Mouse (Mus musculus) kidney, postnatal 0 days (tissue): Measurements from ENCODE around the gene Ttn. TPM values are rescaled to one million over a fixed set of nuclear protein-coding genes. Genes with fewer than 3 reads are reported as not detected.

ENCODE experiments used
- ATAC-seq: fragments of 200-750 bp; cut with Nextera tagmentation; replicated peaks from 2 replicates; pipeline ENCODE4 v1.8.0; 2017; ENCODE audit warnings: low read depth, moderate number of reproducible peaks, moderate TSS enrichment, moderate library complexity; ENCODE audit not compliant: low FRiP score
- DNase-seq: peaks from one replicate; pipeline ENCODE4 v3.0.0-alpha.2; 2016; ENCODE audit warnings: low spot score
- H3K27ac ChIP-seq: fragments of 300-500 bp; sonication (generic); 2 replicates; pipeline ENCODE4 v1.5.1; 2014; ENCODE audit warnings: mild to moderate bottlenecking
- H3K27me3 ChIP-seq: fragments of 300-500 bp; sonication (generic); 2 replicates; pipeline ENCODE4 v1.6.1; 2014; ENCODE audit warnings: low read length, mixed read lengths; ENCODE audit not compliant: insufficient read depth
- H3K36me3 ChIP-seq: fragments of 300-500 bp; sonication (generic); 2 replicates; pipeline ENCODE4 v1.6.1; 2014; ENCODE audit warnings: low read length, mixed read lengths; ENCODE audit not compliant: insufficient read depth
- H3K4me1 ChIP-seq: fragments of 300-500 bp; sonication (generic); replicated peaks from 2 replicates; pipeline ENCODE4 v1.6.1; 2014; ENCODE audit warnings: antibody characterized with exemption, low read length, mixed read lengths; ENCODE audit not compliant: insufficient read depth
- H3K4me2 ChIP-seq: fragments of 300-500 bp; sonication (generic); 2 replicates; pipeline ENCODE4 v1.6.1; 2014; ENCODE audit warnings: mild to moderate bottlenecking, low read length, moderate library complexity, mixed read lengths
- H3K4me3 ChIP-seq: fragments of 300-500 bp; sonication (generic); replicated peaks from 2 replicates; pipeline ENCODE4 v1.5.1; 2014; ENCODE audit warnings: low read depth, low read length
- H3K9ac ChIP-seq: fragments of 300-500 bp; sonication (generic); 2 replicates; pipeline ENCODE4 v1.6.1; 2014; ENCODE audit warnings: low read depth, low read length
- H3K9me3 ChIP-seq: fragments of 300-500 bp; sonication (generic); replicated peaks from 2 replicates; pipeline ENCODE4 v1.6.1; 2016; ENCODE audit warnings: low read length, inconsistent platforms, mixed read lengths
- CTCF ChIP-seq: IDR thresholded peaks from 2 replicates; pipeline ENCODE4 v1.5.1; 2016; ENCODE audit warnings: antibody characterized with exemption, low read depth, mild to moderate bottlenecking, moderate library complexity
- WGBS: fragments of 180-500 bp; shearing (Covaris S2); extraction: QIAGEN DNeasy Blood & Tissue Kit; methylation state at CpG from one replicate; pipeline ENCODE4 v1.1.7; 2014; 5-methylcytosine and 5-hydroxymethylcytosine counted together
- polyA plus RNA-seq: library from polyadenylated mRNA; unstranded; fragments of >200 nt; fragmentation: Nextera tagmentation; extraction: Ambion mirVana; gene quantifications from 2 replicates; pipeline ENCODE4 v1.2.1, GENCODE M21; 2015

The Ttn gene
- polyA plus RNA-seq, 1 experiment from 2014 or later, result 0.14 TPM

DNA sequence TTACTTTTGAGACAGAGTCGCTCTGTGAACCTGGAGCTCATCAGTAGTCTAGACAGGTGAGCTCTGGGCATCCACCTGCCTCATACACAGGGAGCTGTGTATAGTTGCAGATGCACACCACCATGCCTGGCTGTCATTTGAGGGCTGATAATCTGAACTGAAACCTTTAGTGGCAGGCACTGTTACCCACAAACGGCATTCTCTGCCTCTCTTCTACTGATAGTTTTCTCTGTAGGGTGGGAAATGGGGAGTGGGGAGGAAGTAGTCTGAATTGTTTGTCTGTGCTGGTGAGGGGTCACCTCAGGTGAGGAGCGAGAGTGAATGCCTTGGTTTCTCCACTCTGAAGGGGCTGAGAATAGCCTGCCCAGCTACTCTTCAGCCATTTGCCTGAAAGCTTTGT, 294.7 kb downstream of the Ttn start:
- Histone ChIP-seq H3K9me3 (no peaks in the 10 kb centered on the region), H3K4me3 (no peak overlapping the region), H3K9ac (no peak overlapping the region), H3K4me1 (no peaks in the 10 kb centered on the region), H3K27me3 (no peaks in the 10 kb centered on the region), H3K4me2 (no peak overlapping the region), H3K36me3 (peaks cover 47% of the 10 kb centered on the region), H3K27ac (no peak overlapping the region)
- DNase-seq (no peak), ATAC-seq (no peak)
- no peak for TF ChIP-seq CTCF
- 68% methylated on average over 3 of the region's 3 CpGs for WGBS

DNA sequence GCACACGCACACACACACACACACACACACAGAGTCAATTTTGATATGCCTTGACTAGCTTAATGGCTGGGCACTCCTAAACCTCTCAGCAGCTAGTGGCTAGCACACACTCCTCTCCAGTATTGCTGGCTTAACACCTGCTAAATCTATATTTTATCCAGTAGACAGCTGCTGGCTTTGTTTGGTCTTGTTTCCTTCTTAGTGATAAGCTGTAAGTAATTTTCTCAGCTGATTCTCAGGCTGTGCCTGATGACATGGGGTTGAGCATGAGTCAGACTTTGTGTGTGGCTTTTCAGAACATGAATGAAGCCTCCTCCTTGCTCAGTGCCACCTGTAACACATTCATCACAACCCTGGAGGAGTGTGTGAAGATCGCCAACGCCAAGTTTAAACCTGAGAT, 295.4 kb downstream of the Ttn start:
- Histone ChIP-seq H3K27me3 (no peaks in the 10 kb centered on the region), H3K36me3 (peaks cover 52% of the 10 kb centered on the region), H3K4me1 (no peaks in the 10 kb centered on the region), H3K9ac (no peak overlapping the region), H3K4me2 (no peak overlapping the region), H3K4me3 (no peak overlapping the region), H3K9me3 (no peaks in the 10 kb centered on the region), H3K27ac (no peak overlapping the region)
- ATAC-seq, result no peak
- DNase-seq, result no peak
- 77% methylated on average over 3 of the region's 3 CpGs for WGBS
- no peak for TF ChIP-seq CTCF

DNA sequence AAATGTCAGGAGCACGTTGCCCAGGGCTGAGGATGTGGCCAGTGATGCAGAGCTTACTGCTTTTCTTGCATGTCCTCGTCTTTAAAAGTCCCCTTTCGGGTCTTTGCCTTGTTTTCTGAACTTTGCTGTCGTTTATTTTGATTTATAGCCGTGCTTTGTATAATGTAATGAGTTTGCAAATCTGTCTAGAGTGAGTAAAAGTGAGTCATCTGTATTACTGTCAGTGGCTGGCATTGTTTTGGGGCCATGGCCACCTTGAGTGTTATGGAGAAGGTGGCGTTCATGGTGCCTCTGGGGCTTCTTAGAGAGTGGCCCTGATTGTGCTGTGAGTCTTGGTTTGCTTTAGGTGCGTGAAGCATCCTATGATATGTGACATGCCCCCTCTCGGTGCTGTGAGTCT, 300.0 kb downstream of the Ttn start:
- Histone ChIP-seq H3K27ac (no peak overlapping the region), H3K4me3 (no peak overlapping the region), H3K27me3 (no peaks in the 10 kb centered on the region), H3K4me2 (no peak overlapping the region), H3K4me1 (no peaks in the 10 kb centered on the region), H3K36me3 (peaks cover 48% of the 10 kb centered on the region), H3K9ac (no peak overlapping the region), H3K9me3 (no peaks in the 10 kb centered on the region)
- 84% methylated on average over 8 of the region's 8 CpGs for WGBS
- ATAC-seq, result no peak
- no peak for DNase-seq
- no peak for TF ChIP-seq CTCF

DNA sequence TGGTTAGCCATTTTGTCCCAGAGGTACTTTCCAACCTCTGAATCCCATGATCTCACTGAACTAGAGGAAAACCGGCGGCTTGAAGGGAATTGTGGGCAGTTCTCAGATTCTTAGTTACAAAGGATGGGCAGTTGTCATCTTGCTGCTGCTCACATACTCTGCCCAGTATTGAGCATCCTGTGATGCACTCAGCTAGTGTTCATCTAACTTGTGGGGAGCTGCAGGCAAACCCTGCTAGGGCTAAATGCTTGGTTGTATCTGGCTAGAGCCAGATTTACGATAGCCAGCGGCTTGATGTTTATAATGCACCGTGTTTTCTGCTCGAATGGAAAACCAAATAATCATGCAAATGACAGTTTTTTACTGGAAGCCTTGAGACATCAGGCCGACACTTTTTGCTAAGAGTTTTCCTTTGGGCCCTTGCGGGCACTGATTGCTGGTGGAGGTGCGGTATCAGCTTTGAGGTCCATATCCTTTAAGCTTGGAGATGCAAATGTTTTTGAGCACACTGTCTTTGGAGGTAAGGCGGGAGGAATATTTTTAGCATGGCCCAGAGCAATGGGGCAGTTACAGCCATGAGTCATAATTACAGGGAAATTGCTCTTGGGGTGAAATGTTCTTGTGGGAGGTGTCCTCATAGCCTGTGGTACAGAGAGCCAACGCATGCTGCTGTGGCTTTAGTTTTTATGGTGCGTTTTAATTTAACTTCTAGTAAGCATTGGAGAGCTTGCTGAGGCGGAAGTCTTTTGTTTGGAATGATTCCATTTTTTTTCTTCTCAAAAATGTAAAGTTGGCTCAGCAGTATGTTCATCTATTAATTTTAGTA, 305.7 kb downstream of the Ttn start:
- 0 out of 2 replicates have a peak overlapping the region, but pooled peaks have one; percentile 27 for H3K27ac ChIP-seq
- H3K9me3 ChIP-seq, result no peaks in the 10 kb centered on the region
- H3K4me1 ChIP-seq, result peaks cover 10% of the 10 kb centered on the region; the same call in 1 of the 2 replicates
- no peak for TF ChIP-seq CTCF
- H3K27me3 ChIP-seq, result no peaks in the 10 kb centered on the region
- ATAC-seq (no peak), DNase-seq (peak; percentile 40)
- 0 out of 2 replicates have a peak overlapping the region, but pooled peaks have one; percentile 88 for H3K9ac ChIP-seq
- 0 out of 2 replicates have a peak, but pooled peaks cover 3% of the 10 kb centered on the region for H3K36me3 ChIP-seq
- WGBS, result 31% methylated on average over 13 of the region's 13 CpGs
- H3K4me3 ChIP-seq, result peak overlapping the region; percentile 83
- peak overlapping the region; percentile 60 for H3K4me2 ChIP-seq

DNA sequence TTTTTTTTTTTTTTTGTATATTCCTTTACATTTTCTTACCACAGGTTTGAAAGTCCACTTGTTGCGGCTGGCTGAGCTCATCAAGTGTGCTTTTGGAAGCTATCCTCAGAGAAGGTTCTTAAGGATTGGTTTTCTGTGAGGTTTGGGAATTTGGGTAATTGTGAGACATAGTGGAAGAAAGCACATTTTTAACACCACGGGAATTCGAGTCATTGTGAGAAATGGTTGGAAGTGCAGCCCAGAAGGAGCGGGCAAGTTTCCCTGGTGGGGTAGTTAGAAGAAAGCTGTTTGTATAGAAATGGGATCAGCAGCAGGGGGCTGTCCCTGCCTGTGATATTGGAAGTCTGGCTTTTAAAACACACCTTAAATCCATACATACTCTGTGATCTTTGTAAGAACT, 306.4 kb downstream of the Ttn start:
- DNase-seq (no peak), ATAC-seq (no peak)
- Histone ChIP-seq H3K9ac (peak overlapping the region; percentile 88), H3K36me3 (0 out of 2 replicates have a peak, but pooled peaks cover 3% of the 10 kb centered on the region), H3K4me1 (peaks cover 11% of the 10 kb centered on the region; the same call in 1 of the 2 replicates), H3K9me3 (no peaks in the 10 kb centered on the region), H3K4me3 (peak overlapping the region; percentile 83), H3K27ac (no peak overlapping the region), H3K4me2 (peak overlapping the region; percentile 60), H3K27me3 (no peaks in the 10 kb centered on the region)
- TF ChIP-seq CTCF, result no peak
- WGBS, result 4% methylated on average over 4 of the region's 4 CpGs

DNA sequence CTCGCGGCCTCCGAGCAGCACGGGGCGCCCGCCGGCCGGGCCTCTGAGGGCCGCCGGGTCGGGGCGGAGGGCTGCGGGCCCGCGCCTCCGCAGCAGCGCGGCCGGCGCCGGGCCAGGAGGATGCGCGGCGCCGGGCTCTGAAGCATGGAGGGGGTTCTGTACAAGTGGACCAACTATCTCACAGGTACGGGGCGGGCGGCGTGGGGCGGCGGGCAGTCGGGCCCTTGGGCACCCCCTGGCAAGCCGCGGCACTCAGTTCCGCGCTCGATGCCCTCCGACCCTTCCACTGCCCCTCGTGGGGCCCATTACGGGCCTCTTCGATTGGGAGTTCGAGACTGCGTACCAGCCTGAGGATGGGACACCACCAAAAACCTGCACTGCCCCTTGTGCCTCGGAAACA, 306.9 kb downstream of the Ttn start:
- peak; percentile 35 for DNase-seq
- H3K4me3 ChIP-seq, result peak overlapping the region; percentile 83
- peak overlapping the region; percentile 60 for H3K4me2 ChIP-seq
- no peaks in the 10 kb centered on the region for H3K9me3 ChIP-seq
- TF ChIP-seq CTCF, result no peak
- ATAC-seq, result peak; percentile 53
- H3K27ac ChIP-seq, result peak overlapping the region; percentile 89
- H3K27me3 ChIP-seq, result no peaks in the 10 kb centered on the region
- H3K36me3 ChIP-seq, result 0 out of 2 replicates have a peak, but pooled peaks cover 3% of the 10 kb centered on the region
- H3K4me1 ChIP-seq, result peaks cover 11% of the 10 kb centered on the region; the same call in 1 of the 2 replicates
- H3K9ac ChIP-seq, result peak overlapping the region; percentile 88
- whole genome bisulfite sequencing, result 0% methylated on average over 26 of the region's 44 CpGs
